Mouse (Mus musculus) G1E (cell line): Measurements from ENCODE around the gene Pan3.

Experiments used
- CTCF ChIP-seq: IDR thresholded peaks from 2 replicates; pipeline ENCODE4 v1.5.1; 2012; ENCODE audit warnings: low read depth, low read length, inconsistent platforms, mixed read lengths
- GATA1 ChIP-seq: IDR thresholded peaks from 2 replicates; pipeline ENCODE4 v1.6.1; 2012; ENCODE audit warnings: borderline replicate concordance, low read length, inconsistent platforms, mixed read lengths
- POLR2AphosphoS5 ChIP-seq: IDR thresholded peaks from 2 replicates; pipeline ENCODE4 v1.6.1; 2012; ENCODE audit warnings: low read depth, low read length, inconsistent platforms; ENCODE audit not compliant: insufficient replicate concordance

DNA sequence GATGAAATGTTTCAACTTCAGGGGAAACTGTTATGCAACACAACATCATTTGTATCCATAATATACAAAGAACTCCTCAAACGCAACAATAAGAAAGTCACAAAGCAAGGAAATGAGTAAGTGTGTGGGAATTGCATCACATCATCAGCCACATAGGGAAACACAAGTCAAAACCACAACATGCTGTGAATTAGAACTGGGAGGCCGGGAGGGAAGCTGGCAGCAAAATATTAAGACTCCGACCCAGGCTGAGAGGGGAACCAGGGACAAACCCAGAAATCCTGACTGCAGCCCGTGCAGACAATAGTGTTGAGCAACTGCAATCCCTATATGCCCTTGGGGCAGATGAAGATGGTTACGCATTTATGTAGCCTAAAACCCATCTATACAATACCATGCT lies 40.9 kb upstream of the Pan3 start:
- TF ChIP-seq CTCF (no peak), GATA1 (no peak), POLR2AphosphoS5 (no peak)
